Mouse (Mus musculus): ENCODE results near the gene Tmem110. TPM values are rescaled to one million over a fixed set of nuclear protein-coding genes. Genes with fewer than 3 reads are reported as not detected.

Gene Tmem110
- total RNA-seq (2021): 1 to 10 TPM; 6.2 to 7.0 TPM
- long read RNA-seq, experiment 1, partial matches to known transcripts: 3 of 4 reads
- long read RNA-seq, experiment 1, other reads (novel, unspliced or antisense): 1 of 4 reads
- long read RNA-seq, experiment 2, transcript Tmem110-201 (8 exons, 3,742 nt): major isoform, 5 of 8 reads
- long read RNA-seq, experiment 2, partial matches to known transcripts: 1 of 8 reads
- long read RNA-seq, experiment 2, other reads (novel, unspliced or antisense): 2 of 8 reads

GRCm38 (mm10) chr14:30825476-30826131 lies at the start of gene Tmem110:
Tmem110 (plus strand) TSS chr14:30825590.
- peak; percentile 74 to 76 for DNase-seq
- intact Hi-C loops (cut with DNase I): loop anchor here (5.0 kb wide), 1 partner anchor 57 kb away; no protein-coding TSS in a partner anchor

GRCm38 (mm10) chr14:30784614-30785013 lies 40.8 kb upstream of the Tmem110 start:
- no peak for DNase-seq
- intact Hi-C loops (cut with DNase I): no loop called here

GRCm38 (mm10) chr14:30789471-30789870 lies 35.9 kb upstream of the Tmem110 start:
- intact Hi-C loops (cut with DNase I): no loop called here

GRCm38 (mm10) chr14:30792871-30793270 lies 32.5 kb upstream of the Tmem110 start:
- no peak for DNase-seq
- intact Hi-C loops (cut with DNase I): no loop called here

More at GRCm38 (mm10) chr14:30789471-30789870, 35.9 kb upstream of the Tmem110 start:
- DNase-seq: no peak

GRCm38 (mm10) chr14:30801756-30802155 lies 23.6 kb upstream of the Tmem110 start:
- intact Hi-C loops (cut with DNase I): no loop called here
- DNase-seq: no peak

- no peak for DNase-seq
- intact Hi-C loops (cut with DNase I): no loop called here
These were observed 4.3 kb upstream of the Tmem110 start for GRCm38 (mm10) chr14:30821136-30821535.

GRCm38 (mm10) chr14:30824456-30824995 lies 864 bp upstream of the Tmem110 start:
- DNase-seq: no peak
- intact Hi-C loops (cut with DNase I): no loop called here

- DNase-seq: no peak
- intact Hi-C loops (cut with DNase I): loop anchor here (5.0 kb wide), 1 partner anchor 57 kb away; no protein-coding TSS in a partner anchor
These were observed 342 bp upstream of the Tmem110 start for GRCm38 (mm10) chr14:30825021-30825475.

- intact Hi-C loops (cut with DNase I): loop anchor here (5.0 kb wide), 1 partner anchor 56 kb away; no protein-coding TSS in a partner anchor
- no peak for DNase-seq
These were observed 1.1 kb downstream of the Tmem110 start for GRCm38 (mm10) chr14:30826174-30827140.

GRCm38 (mm10) chr14:30827480-30827879 lies 2.1 kb downstream of the Tmem110 start:
- intact Hi-C loops (cut with DNase I): loop anchor here (5.0 kb wide), 1 partner anchor 55 kb away; no protein-coding TSS in a partner anchor
- no peak for DNase-seq

GRCm38 (mm10) chr14:30828077-30828476 lies 2.7 kb downstream of the Tmem110 start:
- intact Hi-C loops (cut with DNase I): loop anchor here (5.0 kb wide), 1 partner anchor 54 kb away; no protein-coding TSS in a partner anchor
- DNase-seq: peak in 1 of 2 experiments; percentile 45

GRCm38 (mm10) chr14:30828635-30829460 lies 3.5 kb downstream of the Tmem110 start:
- peak; percentile 45 to 71 for DNase-seq
- intact Hi-C loops (cut with DNase I): loop anchor here (5.0 kb wide), 1 partner anchor 53 kb away; no protein-coding TSS in a partner anchor

GRCm38 (mm10) chr14:30837416-30837996 lies 12.1 kb downstream of the Tmem110 start:
- intact Hi-C loops (cut with DNase I): no loop called here
- DNase-seq: no peak

- intact Hi-C loops (cut with DNase I): no loop called here
- no peak for DNase-seq
These were observed 18.3 kb downstream of the Tmem110 start for GRCm38 (mm10) chr14:30843701-30844100.

- DNase-seq: no peak
- intact Hi-C loops (cut with DNase I): no loop called here
These were observed 25.1 kb downstream of the Tmem110 start for GRCm38 (mm10) chr14:30850504-30850903.

GRCm38 (mm10) chr14:30852325-30852724 lies 26.9 kb downstream of the Tmem110 start:
- no peak for DNase-seq
- intact Hi-C loops (cut with DNase I): no loop called here

- DNase-seq: peak in 1 of 2 experiments; percentile 75
- intact Hi-C loops (cut with DNase I): no loop called here
These were observed 29.9 kb downstream of the Tmem110 start for GRCm38 (mm10) chr14:30855316-30855715.

- DNase-seq: no peak
- intact Hi-C loops (cut with DNase I): no loop called here
These were observed 31.6 kb downstream of the Tmem110 start for GRCm38 (mm10) chr14:30856885-30857507.

All from gastrocnemius, postnatal 36 days (tissue).